Mouse (Mus musculus): ENCODE results near the gene Tcf7l1. TPM values are rescaled to one million over a fixed set of nuclear protein-coding genes. Genes with fewer than 3 reads are reported as not detected.
A peak's percentile ranks its signal among the peaks of the same experiment; 100 is the strongest.

Gene Tcf7l1
- total and polyA plus RNA-seq, 2 experiments from 2014 or later: 3.1 to 5.8 TPM

DNA sequence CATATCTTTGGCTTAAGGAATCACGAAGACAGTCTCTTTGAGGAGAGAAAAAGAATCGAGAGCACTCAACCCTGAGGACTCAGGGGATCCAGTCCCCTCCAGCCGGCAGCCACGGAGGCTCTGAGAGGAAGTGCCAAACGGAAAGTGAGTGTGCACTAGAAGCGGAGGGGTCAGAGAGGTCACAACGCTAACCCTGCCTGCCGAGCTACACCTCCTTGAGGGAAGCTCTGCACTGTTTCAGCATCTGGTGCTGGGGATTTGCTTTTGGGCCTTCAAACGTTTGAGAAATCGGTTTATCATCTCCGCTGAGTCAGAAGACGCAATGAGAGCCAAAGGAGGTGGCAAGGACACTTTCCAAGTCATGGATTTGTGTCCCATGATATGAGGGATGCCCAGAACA, 53.8 kb downstream of the Tcf7l1 start:
- ATAC-seq (ENCODE audit: low FRiP score) (no peak), DNase-seq (ENCODE audit: low spot score) (no peak)
- no peak overlapping the region for H3K9ac ChIP-seq (replicated peaks; ENCODE audit: low read length, poor library complexity, severe bottlenecking)
- H3K4me3 ChIP-seq (ENCODE audit: low read depth, low read length): no peak overlapping the region
- H3K4me1 ChIP-seq (ENCODE audit: insufficient read depth, low read length): no peaks in the 10 kb centered on the region
- TF ChIP-seq CTCF (IDR thresholded peaks at IDR 0.05): no peak
- H3K36me3 ChIP-seq (ENCODE audit: insufficient read depth, low read length): no peaks in the 10 kb centered on the region
- H3K27me3 ChIP-seq (ENCODE audit: insufficient read depth, low read length): no peaks in the 10 kb centered on the region
- WGBS: 43% methylated on average over 12 of the region's 12 CpGs
- H3K27ac ChIP-seq (ENCODE audit: low read depth, low read length): no peak overlapping the region
- no peaks in the 10 kb centered on the region for H3K9me3 ChIP-seq (ENCODE audit: low read length)
- no peak overlapping the region for H3K4me2 ChIP-seq (ENCODE audit: low read depth, low read length, poor library complexity, severe bottlenecking)

DNA sequence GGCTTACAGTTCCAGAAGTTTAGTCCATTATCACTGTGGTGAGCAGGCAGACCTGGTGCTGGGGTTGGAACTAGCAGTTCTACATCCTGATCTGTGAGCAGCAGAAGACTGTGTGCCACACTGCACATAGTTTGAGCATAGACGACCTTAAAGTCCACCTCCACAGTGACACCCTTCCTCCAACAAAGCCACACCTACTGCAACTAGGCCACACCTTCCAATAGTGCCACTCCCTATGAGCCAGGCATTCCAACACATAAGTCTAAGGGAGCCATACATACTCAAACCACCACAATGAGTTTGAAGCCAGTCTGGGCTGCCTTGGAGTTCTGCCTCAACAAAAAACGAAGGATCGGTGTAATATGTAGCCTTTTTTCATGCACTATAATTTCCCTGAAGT, 55.7 kb downstream of the Tcf7l1 start:
- no peaks in the 10 kb centered on the region for H3K27me3 ChIP-seq (ENCODE audit: insufficient read depth, low read length)
- H3K9me3 ChIP-seq (ENCODE audit: low read length): no peaks in the 10 kb centered on the region
- WGBS: 98% methylated on average over 3 of the region's 3 CpGs
- DNase-seq (ENCODE audit: low spot score): no peak
- ATAC-seq (ENCODE audit: low FRiP score): no peak
- no peak overlapping the region for H3K27ac ChIP-seq (ENCODE audit: low read depth, low read length)
- peaks cover 2% of the 10 kb centered on the region for H3K4me1 ChIP-seq (ENCODE audit: insufficient read depth, low read length)
- no peaks in the 10 kb centered on the region for H3K36me3 ChIP-seq (ENCODE audit: insufficient read depth, low read length)
- TF ChIP-seq CTCF (IDR thresholded peaks at IDR 0.05): no peak
- H3K4me2 ChIP-seq (ENCODE audit: low read depth, low read length, poor library complexity, severe bottlenecking): no peak overlapping the region
- no peak overlapping the region for H3K4me3 ChIP-seq (ENCODE audit: low read depth, low read length)
- H3K9ac ChIP-seq (replicated peaks; ENCODE audit: low read length, poor library complexity, severe bottlenecking): no peak overlapping the region

DNA sequence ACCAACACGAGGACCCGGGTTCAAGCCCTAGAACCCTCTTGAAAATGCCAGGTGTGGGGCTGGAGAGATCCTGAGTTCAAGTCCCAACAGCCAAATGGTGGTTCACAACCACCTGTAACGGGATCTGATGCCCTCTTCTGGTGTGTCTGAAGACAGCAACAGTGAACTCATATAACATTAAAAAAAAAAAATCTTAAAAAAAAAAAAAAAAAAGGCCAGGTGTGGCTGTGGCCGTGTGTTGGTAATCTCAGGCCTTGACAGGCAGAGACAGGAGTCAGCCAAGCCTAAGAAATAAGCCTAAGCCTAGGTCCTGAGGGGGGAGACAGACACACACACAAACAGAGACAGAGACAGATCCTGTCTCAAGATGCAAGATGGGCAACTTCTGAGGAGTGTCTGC, 56.9 kb downstream of the Tcf7l1 start:
- ATAC-seq (ENCODE audit: low FRiP score) (no peak), DNase-seq (ENCODE audit: low spot score) (no peak)
- peaks cover 5% of the 10 kb centered on the region for H3K4me1 ChIP-seq (ENCODE audit: insufficient read depth, low read length)
- no peaks in the 10 kb centered on the region for H3K9me3 ChIP-seq (ENCODE audit: low read length)
- no peaks in the 10 kb centered on the region for H3K36me3 ChIP-seq (ENCODE audit: insufficient read depth, low read length)
- H3K27me3 ChIP-seq (ENCODE audit: insufficient read depth, low read length): no peaks in the 10 kb centered on the region
- TF ChIP-seq CTCF (IDR thresholded peaks at IDR 0.05): no peak
- no peak overlapping the region for H3K4me3 ChIP-seq (ENCODE audit: low read depth, low read length)
- H3K9ac ChIP-seq (replicated peaks; ENCODE audit: low read length, poor library complexity, severe bottlenecking): no peak overlapping the region
- WGBS: 74% methylated on average over 4 of the region's 4 CpGs
- no peak overlapping the region for H3K4me2 ChIP-seq (ENCODE audit: low read depth, low read length, poor library complexity, severe bottlenecking)
- no peak overlapping the region for H3K27ac ChIP-seq (ENCODE audit: low read depth, low read length)

DNA sequence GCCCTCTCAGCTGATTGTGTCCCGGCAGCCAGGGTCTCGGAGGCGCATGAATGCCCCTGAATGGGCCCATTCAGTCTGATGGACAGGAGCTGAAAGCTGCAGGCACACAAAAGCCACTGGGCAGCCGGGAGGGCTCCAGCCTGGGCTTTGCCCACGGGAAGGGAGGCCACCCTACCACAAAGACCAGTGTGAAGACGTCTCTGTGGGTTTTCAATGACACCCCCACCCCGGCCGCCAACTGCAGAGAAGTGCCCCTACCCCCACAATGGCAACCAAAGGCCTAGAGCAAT, 58.5 kb downstream of the Tcf7l1 start:
- no peaks in the 10 kb centered on the region for H3K27me3 ChIP-seq (ENCODE audit: insufficient read depth, low read length)
- TF ChIP-seq CTCF (IDR thresholded peaks at IDR 0.05): no peak
- DNase-seq (ENCODE audit: low spot score): peak; percentile 79
- H3K27ac ChIP-seq (ENCODE audit: low read depth, low read length): 0 out of 2 replicates have a peak overlapping the region, but pooled peaks have one; percentile 14
- no peaks in the 10 kb centered on the region for H3K9me3 ChIP-seq (ENCODE audit: low read length)
- no peak overlapping the region for H3K9ac ChIP-seq (replicated peaks; ENCODE audit: low read length, poor library complexity, severe bottlenecking)
- no peak overlapping the region for H3K4me3 ChIP-seq (ENCODE audit: low read depth, low read length)
- peak; percentile 87 for ATAC-seq (ENCODE audit: low FRiP score)
- H3K36me3 ChIP-seq (ENCODE audit: insufficient read depth, low read length): no peaks in the 10 kb centered on the region
- H3K4me1 ChIP-seq (ENCODE audit: insufficient read depth, low read length): peaks cover 5% of the 10 kb centered on the region
- no peak overlapping the region for H3K4me2 ChIP-seq (ENCODE audit: low read depth, low read length, poor library complexity, severe bottlenecking)
- WGBS: 18% methylated on average over 8 of the region's 8 CpGs

DNA sequence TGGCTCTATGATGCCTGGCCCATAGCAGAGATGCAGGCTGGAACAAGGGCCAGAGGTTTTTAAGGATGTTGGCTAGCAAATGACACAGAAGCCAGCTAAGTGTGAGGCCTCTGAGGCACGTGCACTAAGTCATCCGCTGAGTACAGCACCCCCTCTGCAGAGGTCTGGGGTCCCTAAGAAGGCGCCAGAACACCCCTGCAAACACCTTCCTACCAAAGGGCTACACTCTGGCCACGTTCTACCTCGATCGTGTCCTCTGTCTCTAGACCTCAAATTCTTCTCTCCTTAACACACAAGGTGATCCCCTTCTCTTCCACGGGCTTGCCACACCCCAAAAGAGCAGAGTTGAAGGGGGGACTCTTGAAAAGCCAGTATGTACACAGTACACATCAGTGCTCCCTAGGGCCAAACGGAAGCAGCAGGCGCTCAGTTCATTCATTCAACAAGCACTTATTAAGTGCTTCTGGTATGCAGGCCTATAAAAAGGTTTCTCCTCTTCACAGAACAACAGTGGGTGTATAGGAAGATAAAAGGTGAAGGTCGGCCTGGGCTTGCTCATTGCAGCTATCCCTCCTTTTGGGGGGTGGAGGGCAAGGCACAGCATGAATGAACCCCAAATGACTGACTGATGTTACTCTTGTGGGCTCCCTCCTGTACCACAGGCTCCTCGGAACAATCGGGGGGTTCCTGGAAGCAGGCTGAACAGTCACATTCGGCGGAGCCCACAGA, 59.1 kb downstream of the Tcf7l1 start:
- H3K9me3 ChIP-seq (ENCODE audit: low read length): no peaks in the 10 kb centered on the region
- ATAC-seq (ENCODE audit: low FRiP score): no peak
- H3K27me3 ChIP-seq (ENCODE audit: insufficient read depth, low read length): no peaks in the 10 kb centered on the region
- WGBS: 37% methylated on average over 14 of the region's 14 CpGs
- no peak for TF ChIP-seq CTCF (IDR thresholded peaks at IDR 0.05)
- H3K4me1 ChIP-seq (ENCODE audit: insufficient read depth, low read length): peaks cover 5% of the 10 kb centered on the region
- no peak overlapping the region for H3K4me3 ChIP-seq (ENCODE audit: low read depth, low read length)
- no peak overlapping the region for H3K9ac ChIP-seq (replicated peaks; ENCODE audit: low read length, poor library complexity, severe bottlenecking)
- H3K27ac ChIP-seq (ENCODE audit: low read depth, low read length): 0 out of 2 replicates have a peak overlapping the region, but pooled peaks have one; percentile 14
- H3K36me3 ChIP-seq (ENCODE audit: insufficient read depth, low read length): no peaks in the 10 kb centered on the region
- DNase-seq (ENCODE audit: low spot score): no peak
- H3K4me2 ChIP-seq (ENCODE audit: low read depth, low read length, poor library complexity, severe bottlenecking): no peak overlapping the region

DNA sequence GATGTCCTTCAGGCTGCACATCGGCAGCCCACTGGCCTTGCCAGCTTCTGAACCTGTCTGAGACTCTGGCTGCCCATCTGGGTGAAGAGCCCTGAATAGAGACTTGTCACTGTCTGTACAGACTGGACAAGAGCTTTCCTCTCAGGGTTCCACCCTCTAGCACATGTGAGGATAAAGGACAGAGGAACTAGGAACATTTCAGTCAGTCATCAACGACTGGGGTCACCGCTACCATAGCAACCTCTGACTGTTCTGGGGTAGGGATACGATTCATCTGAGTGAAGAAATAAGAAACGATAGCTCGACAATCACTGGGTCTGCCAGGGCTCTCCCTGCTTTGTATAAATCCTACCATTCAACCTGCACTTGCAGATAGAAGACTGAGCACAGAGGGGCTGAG, 61.2 kb downstream of the Tcf7l1 start:
- H3K9ac ChIP-seq (replicated peaks; ENCODE audit: low read length, poor library complexity, severe bottlenecking): no peak overlapping the region
- no peaks in the 10 kb centered on the region for H3K9me3 ChIP-seq (ENCODE audit: low read length)
- H3K4me2 ChIP-seq (ENCODE audit: low read depth, low read length, poor library complexity, severe bottlenecking): no peak overlapping the region
- peaks cover 5% of the 10 kb centered on the region for H3K4me1 ChIP-seq (ENCODE audit: insufficient read depth, low read length)
- H3K36me3 ChIP-seq (ENCODE audit: insufficient read depth, low read length): no peaks in the 10 kb centered on the region
- 0 out of 2 replicates have a peak overlapping the region, but pooled peaks have one; percentile 19 for H3K27ac ChIP-seq (ENCODE audit: low read depth, low read length)
- peak; percentile 36; the same call in 1 of the 2 replicates for ATAC-seq (ENCODE audit: low FRiP score)
- DNase-seq (ENCODE audit: low spot score): peak; percentile 65
- no peak for TF ChIP-seq CTCF (IDR thresholded peaks at IDR 0.05)
- no peaks in the 10 kb centered on the region for H3K27me3 ChIP-seq (ENCODE audit: insufficient read depth, low read length)
- H3K4me3 ChIP-seq (ENCODE audit: low read depth, low read length): no peak overlapping the region
- 16% methylated on average over 6 of the region's 6 CpGs for WGBS

All from midbrain, postnatal 0 days (tissue).